Mouse (Mus musculus) embryonic facial prominence, embryonic 13.5 days (tissue): Measurements from ENCODE around the gene Zfp672. TPM values are rescaled to one million over a fixed set of nuclear protein-coding genes. Genes with fewer than 3 reads are reported as not detected.

Source experiments
- ATAC-seq: fragments of 200-750 bp; cut with Nextera tagmentation; 2 replicates; pipeline ENCODE4 v1.8.0; 2017; ENCODE audit warnings: low read depth; ENCODE audit not compliant: insufficient number of reproducible peaks, insufficient read depth, low FRiP score, low TSS enrichment
- H3K27ac ChIP-seq: fragments of 300-500 bp; sonication (generic); 2 replicates; pipeline ENCODE4 v1.5.1; 2015; ENCODE audit warnings: moderate library complexity, mild to moderate bottlenecking, inconsistent platforms
- H3K27me3 ChIP-seq: fragments of 300-500 bp; sonication (generic); 2 replicates; pipeline ENCODE4 v1.6.1; 2015; ENCODE audit warnings: mild to moderate bottlenecking, inconsistent platforms
- H3K36me3 ChIP-seq: fragments of 300-500 bp; sonication (generic); 2 replicates; pipeline ENCODE4 v1.6.1; 2015; ENCODE audit warnings: mild to moderate bottlenecking, inconsistent platforms
- H3K4me1 ChIP-seq: fragments of 300-500 bp; sonication (generic); 2 replicates; pipeline ENCODE4 v1.6.1; 2015; ENCODE audit warnings: inconsistent platforms
- H3K4me2 ChIP-seq: fragments of 300-500 bp; sonication (generic); 2 replicates; pipeline ENCODE4 v1.6.1; 2015; ENCODE audit warnings: moderate library complexity, mild to moderate bottlenecking, inconsistent platforms
- H3K4me3 ChIP-seq: fragments of 300-500 bp; sonication (generic); 2 replicates; pipeline ENCODE4 v1.5.1; 2015; ENCODE audit warnings: mild to moderate bottlenecking, inconsistent platforms
- H3K9ac ChIP-seq: fragments of 300-500 bp; sonication (generic); 2 replicates; pipeline ENCODE4 v1.6.1; 2015; ENCODE audit warnings: mild to moderate bottlenecking, inconsistent platforms
- H3K9me3 ChIP-seq: fragments of 300-500 bp; sonication (generic); 2 replicates; pipeline ENCODE4 v1.6.1; 2016; ENCODE audit warnings: inconsistent platforms
- WGBS: fragments of 180-500 bp; shearing (Covaris S2); methylation state at CpG from one replicate; pipeline ENCODE4 v1.1.7; 2015; ENCODE audit warnings: mixed read lengths; 5-methylcytosine and 5-hydroxymethylcytosine counted together
- polyA plus RNA-seq: library from polyadenylated mRNA; unstranded; fragments of >200 nt; fragmentation: Nextera tagmentation; extraction: Ambion mirVana; gene quantifications from 2 replicates; pipeline ENCODE4 v1.2.1, GENCODE M21; 2015

The Zfp672 gene
- polyA plus RNA-seq, 1 experiment from 2014 or later = 41.2 TPM

DNA sequence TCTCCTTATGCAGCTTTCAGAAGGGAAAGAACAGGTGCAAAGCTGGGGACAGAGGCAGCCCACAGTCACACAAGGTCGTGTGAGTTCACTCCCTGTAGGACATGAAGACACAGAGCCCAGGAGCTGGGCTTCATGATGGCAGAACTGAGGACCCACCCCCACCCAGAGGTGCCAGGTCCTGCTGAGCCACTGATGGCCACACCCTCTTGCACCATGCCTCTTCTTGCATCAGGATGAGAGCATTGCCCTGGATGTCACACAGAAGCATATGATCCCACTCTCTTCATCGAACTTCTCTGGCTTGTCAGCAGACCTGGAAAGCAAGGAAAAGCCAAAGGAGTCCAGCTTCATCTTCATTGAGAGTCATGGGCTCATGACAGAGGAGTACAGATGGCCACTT is 55.6 kb downstream of the Zfp672 start, which contains the start of gene 4930438A08Rik:
Gene 4930438A08Rik (plus strand): TSS at position 228 of the 400 bp plus-strand sequence.
- Histone ChIP-seq H3K36me3 (no peaks in the 10 kb centered on the region), H3K4me2 (no peak within 1 kb of the TSS), H3K9me3 (no peaks in the 10 kb centered on the region), H3K9ac (no peak within 1 kb of the TSS), H3K4me1 (no peaks in the 10 kb centered on the region), H3K27ac (no peak within 1 kb of the TSS), H3K4me3 (no peak within 1 kb of the TSS), H3K27me3 (no peaks in the 10 kb centered on the region)
- ATAC-seq = no peak
- 41% methylated on average over 2 of the region's 2 CpGs for WGBS

DNA sequence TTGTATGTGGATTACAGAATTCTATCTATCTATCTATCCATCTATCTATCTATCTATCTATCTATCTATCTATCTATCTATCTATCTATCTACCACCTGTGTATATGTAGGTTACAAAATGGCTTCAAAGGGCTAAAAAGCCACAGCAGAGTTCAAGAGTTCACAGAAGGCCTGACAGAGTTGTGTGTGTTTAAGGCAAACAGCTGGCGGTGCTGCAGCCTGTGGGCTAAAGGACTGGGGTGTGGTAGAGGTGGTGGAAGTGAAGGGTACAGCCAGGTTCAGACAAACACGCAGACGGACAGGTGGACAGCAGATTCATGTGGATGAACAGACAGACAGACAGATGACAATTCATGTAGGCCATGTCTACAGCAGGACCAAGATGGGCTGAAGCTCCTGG is 61.9 kb downstream of the Zfp672 start:
- 85% methylated on average over 3 of the region's 3 CpGs for WGBS
- H3K4me2 ChIP-seq = no peak overlapping the region
- no peaks in the 10 kb centered on the region for H3K9me3 ChIP-seq
- no peaks in the 10 kb centered on the region for H3K4me1 ChIP-seq
- H3K9ac ChIP-seq = no peak overlapping the region
- H3K36me3 ChIP-seq = no peaks in the 10 kb centered on the region
- ATAC-seq = no peak
- no peak overlapping the region for H3K4me3 ChIP-seq
- H3K27me3 ChIP-seq = no peaks in the 10 kb centered on the region
- H3K27ac ChIP-seq = no peak overlapping the region

Other genes starting within 250 kb of the Zfp672 start
- 0.29 TPM in 1 of 2 replicates, not detected in the other for gene Gm12248, start 237.2 kb downstream of the Zfp672 start, polyA plus RNA-seq
- gene Cnot8, start 226.2 kb downstream of the Zfp672 start, polyA plus RNA-seq = 100.0 and 104 TPM in 2 replicates
- 25.0 and 26.1 TPM in 2 replicates for gene Gemin5, start 161.8 kb downstream of the Zfp672 start, polyA plus RNA-seq
- gene Mrpl22, start 158.7 kb downstream of the Zfp672 start, polyA plus RNA-seq = 135 and 138 TPM in 2 replicates
- 3.1 and 3.4 TPM in 2 replicates for gene Igtp, start 130.8 kb downstream of the Zfp672 start, polyA plus RNA-seq
- gene Irgm2, start 130.7 kb downstream of the Zfp672 start, polyA plus RNA-seq = 1.5 and 1.8 TPM in 2 replicates
- gene 4930438A08Rik, start 55.5 kb downstream of the Zfp672 start, polyA plus RNA-seq = not detected in 2 replicates
- gene Zfp692, start 23.3 kb downstream of the Zfp672 start, polyA plus RNA-seq = 30.6 and 31.4 TPM in 2 replicates
- gene Sh3bp5l, start 385 bp upstream of the Zfp672 start, polyA plus RNA-seq = 33.4 and 34.6 TPM in 2 replicates
- 1.3 TPM in 1 of 2 replicates, not detected in the other for gene Lypd8, start 48.7 kb upstream of the Zfp672 start, polyA plus RNA-seq
- gene 1810065E05Rik, start 90.8 kb upstream of the Zfp672 start, polyA plus RNA-seq = not detected in 2 replicates
- not detected in 2 replicates for gene Gm12253, start 102.2 kb upstream of the Zfp672 start, polyA plus RNA-seq
- gene Lypd9, start 122.6 kb upstream of the Zfp672 start, polyA plus RNA-seq = not detected in 2 replicates
- 0.14 TPM in 1 of 2 replicates, not detected in the other for gene Olfr30, start 131.9 kb upstream of the Zfp672 start, polyA plus RNA-seq
- not detected in 2 replicates for gene Olfr332, start 162.2 kb upstream of the Zfp672 start, polyA plus RNA-seq
- not detected in 2 replicates for gene Olfr331, start 172.2 kb upstream of the Zfp672 start, polyA plus RNA-seq
- 0.54 TPM in 1 of 2 replicates, not detected in the other for gene Olfr330, start 204.5 kb upstream of the Zfp672 start, polyA plus RNA-seq
- gene Olfr329-ps, start 216.1 kb upstream of the Zfp672 start, polyA plus RNA-seq = not detected in 2 replicates
- 0.10 TPM in 1 of 2 replicates, not detected in the other for gene Olfr328, start 225.3 kb upstream of the Zfp672 start, polyA plus RNA-seq
- gene Olfr224, start 240.2 kb upstream of the Zfp672 start, polyA plus RNA-seq = not detected in 2 replicates
- not detected in 2 replicates for gene Olfr325, start 247.4 kb upstream of the Zfp672 start, polyA plus RNA-seq